Mouse (Mus musculus) cerebellum, adult 8-10 months (tissue): ENCODE results near the gene Srp68.
A peak's percentile ranks its signal among the peaks of the same experiment; 100 is the strongest.

Experiments used
- DNase-seq: peaks from one replicate; pipeline ENCODE4 v3.0.0; 2022

Gene Srp68

DNA sequence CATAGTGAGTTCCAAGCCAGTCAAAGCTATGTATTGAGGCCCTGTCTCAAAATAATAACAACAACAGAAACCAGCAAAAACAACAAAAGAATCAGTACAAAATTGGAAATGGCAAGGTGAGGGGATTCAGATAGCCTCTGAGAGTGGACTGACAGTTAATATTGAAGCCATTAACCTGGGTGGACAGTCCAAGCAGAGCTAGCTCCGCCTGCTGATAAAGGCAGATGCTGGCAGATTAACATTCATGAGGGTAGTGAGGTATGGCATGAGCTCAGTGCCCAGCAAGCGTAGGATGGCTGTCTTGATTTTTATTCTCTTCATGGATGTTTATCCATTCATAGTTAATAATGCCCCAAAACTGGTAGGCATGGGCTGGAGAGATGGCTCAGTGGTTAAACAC lies 72.9 kb downstream of the Srp68 start:
- no peak for DNase-seq

DNA sequence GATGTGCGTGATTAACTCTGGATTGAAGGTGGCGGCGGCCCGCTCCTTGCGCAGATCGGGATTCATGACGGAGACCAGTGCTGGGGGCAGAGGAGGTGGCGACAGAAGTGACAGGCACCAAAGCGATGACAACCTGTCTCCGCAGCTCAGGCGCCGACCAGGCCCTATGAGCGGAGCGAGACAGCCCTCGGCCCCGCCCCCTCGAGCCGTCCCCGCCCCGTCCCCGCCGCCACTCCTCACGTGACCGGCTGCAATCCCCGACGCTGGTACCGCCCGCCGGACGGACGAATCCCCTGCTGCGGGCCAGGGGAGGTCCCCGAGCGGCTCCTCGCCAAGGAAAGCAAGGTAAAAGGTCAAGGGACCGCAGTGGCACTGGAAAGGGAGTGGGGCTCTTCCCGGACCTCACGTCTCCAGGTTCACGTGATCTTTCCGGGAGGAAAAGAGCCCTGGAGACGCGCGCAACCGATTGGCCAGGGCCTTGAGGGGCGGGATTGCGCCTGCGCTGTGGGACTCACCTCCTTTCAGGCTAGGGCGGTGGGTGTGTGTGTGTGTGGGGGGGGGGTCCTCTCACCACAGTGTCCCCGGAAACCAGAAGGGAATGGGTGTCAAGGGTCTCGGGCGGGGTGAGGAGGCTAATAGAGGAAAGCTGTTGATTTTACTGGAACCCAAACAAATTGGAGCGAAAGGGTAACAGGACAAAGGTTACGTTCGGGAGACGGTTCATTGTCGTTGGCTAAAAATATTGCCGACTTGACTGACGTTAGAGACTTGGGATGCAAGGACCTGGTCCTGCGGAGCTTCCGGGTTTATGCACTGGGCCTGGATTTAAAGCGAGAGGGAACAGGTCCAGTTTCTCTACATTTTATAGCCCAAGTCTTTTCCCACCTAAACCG lies 75.1 kb downstream of the Srp68 start, which contains the start of the genes Ten1 and Acox1:
Gene Ten1, plus strand, starts transcription at position 217 of the 893 bp plus-strand sequence.
Gene Acox1, minus strand, starts transcription at position 407 of the 893 bp plus-strand sequence.
- peak; percentile 98 for DNase-seq

DNA sequence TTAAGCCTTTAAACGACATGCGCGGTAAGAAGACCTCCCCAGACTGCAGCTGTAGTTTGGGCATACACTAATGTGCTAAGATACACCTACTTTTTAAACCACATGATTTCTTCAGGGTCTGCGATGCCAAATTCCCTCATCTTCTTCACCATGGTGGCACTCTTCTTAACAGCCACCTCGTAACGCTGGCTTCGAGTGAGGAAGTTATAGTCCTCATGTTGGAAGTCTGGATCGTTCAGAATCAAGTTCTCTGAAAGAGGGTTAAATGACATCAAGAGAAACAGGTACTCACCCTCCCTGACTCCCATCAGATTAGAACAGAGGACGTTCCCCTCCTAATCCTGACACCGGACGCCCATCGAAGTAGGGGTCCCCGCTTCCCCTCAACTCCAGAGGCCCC lies 75.9 kb downstream of the Srp68 start:
- DNase-seq = no peak

DNA sequence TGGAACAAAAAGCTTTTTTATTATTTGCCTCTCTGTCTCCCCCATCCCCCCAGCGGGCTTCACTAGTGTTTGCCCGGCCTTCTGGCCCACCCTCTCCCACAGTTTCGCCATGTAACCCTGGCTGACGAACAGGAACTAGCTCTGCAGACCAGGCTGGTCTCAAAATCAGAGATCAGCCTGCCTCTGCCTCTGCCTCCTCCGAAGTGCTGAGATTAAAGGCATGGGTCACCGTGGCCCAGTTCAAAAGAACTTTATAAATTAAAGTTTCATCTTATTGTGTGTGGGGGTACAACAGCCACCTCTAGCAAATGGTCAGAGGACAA lies 76.5 kb downstream of the Srp68 start:
- DNase-seq = no peak

DNA sequence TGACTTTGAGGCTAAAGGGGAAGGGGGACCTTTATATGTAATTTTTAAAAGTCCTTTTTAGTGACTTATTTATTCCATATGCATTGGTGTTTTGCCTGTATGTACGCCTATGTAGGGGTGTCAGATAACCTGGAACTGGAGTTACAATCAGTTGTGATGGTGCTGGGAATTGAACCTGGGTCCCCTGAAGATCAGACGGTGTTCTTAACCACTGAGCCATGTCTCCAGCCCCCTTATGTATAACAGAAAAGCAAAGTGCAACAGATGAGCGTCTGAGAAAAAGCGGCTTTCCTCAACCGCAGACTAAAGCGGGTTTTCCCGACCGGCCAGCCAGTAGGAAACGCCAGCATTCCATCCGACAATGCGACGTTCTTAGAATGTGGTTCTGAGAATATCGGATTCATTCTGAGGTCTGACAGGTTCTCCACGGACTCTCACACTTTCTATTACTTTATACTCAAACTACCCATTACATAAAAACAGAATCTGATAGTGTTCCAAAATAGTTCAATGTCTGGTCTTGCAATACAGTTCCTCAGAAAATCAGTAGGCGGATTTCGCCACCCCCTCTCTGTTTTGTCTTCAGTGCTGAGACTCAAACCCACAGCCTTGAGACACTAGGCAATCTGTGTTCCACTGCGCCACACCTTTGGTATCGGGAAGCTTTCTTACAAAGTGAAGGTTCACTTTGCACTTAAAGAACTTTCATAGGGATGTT lies 77.0 kb downstream of the Srp68 start:
- DNase-seq = no peak

DNA sequence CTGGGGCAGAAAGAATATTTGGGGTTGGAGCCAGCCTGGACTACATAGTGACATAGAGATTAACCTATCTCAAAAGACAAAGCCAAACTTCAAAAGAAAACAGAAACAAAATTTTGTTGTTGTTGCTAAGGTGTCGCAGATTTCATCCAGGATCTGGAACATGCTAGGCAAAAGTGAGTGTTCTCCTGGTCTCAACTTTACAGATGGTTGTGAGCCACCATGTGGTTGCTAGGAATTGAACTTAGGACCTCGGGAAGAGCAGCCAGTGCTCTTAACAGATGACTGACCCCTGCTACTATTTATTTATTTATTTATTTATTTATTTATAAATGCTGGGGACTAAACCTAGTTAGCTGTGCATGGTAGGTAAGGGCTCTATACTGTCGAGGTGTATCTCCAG lies 77.7 kb downstream of the Srp68 start:
- no peak for DNase-seq

DNA sequence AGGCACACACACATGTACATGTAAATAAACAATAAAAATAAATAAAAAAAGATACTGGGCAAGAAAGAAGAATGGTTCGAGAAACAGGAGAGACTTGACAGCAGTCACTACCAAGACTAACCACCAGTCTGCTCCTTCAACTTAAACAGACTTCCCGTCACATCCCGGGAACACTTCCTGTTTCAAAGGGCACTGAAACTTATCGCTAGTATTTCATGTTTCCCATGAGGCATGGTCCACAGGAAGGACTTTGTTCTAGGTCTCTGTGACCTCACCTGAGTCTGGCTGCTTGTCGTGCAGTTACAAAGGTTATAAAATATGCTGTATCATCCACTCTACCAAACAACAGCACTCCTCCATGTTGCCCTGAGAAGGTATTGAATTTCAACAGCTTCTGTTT lies 78.8 kb downstream of the Srp68 start:
- no peak for DNase-seq
